Mouse (Mus musculus) spleen, adult 2 months (tissue): Measurements from ENCODE around the gene Pirt. TPM values are rescaled to one million over a fixed set of nuclear protein-coding genes. Genes with fewer than 3 reads are reported as not detected.

Source experiments
- DNase-seq, 2 experiments: peaks; one replicate each; pipeline versions ENCODE4 v3.0.0 to v3.0.0-alpha.2; 2012 to 2021; ENCODE audit warnings: low spot score in 2 of 2, low read depth in 1 of 2
- H3K27ac ChIP-seq: fragments of 200-500 bp; 2 replicates; pipeline ENCODE4 v1.5.1; 2012; ENCODE audit warnings: low read length, inconsistent platforms; ENCODE audit not compliant: insufficient read depth
- H3K27me3 ChIP-seq: fragments of 200-500 bp; 2 replicates; pipeline ENCODE4 v1.6.1; 2012; ENCODE audit warnings: mild to moderate bottlenecking, moderate library complexity, low read length, inconsistent platforms; ENCODE audit not compliant: control insufficient read depth, insufficient read depth
- H3K36me3 ChIP-seq: fragments of 200-500 bp; 2 replicates; pipeline ENCODE4 v1.6.1; 2012; ENCODE audit warnings: mild to moderate bottlenecking, low read length, inconsistent platforms; ENCODE audit not compliant: control insufficient read depth, insufficient read depth
- H3K4me1 ChIP-seq: fragments of 200-500 bp; 2 replicates; pipeline ENCODE4 v1.6.1; 2011; ENCODE audit warnings: inconsistent platforms; ENCODE audit not compliant: control insufficient read depth, insufficient read depth, insufficient read length
- H3K4me3 ChIP-seq: fragments of 200-500 bp; 2 replicates; pipeline ENCODE4 v1.5.1; 2011; ENCODE audit warnings: mild to moderate bottlenecking, inconsistent platforms; ENCODE audit not compliant: insufficient read depth, insufficient read length; ENCODE audit errors: extremely low read depth
- CTCF ChIP-seq: fragments of 200-500 bp; IDR thresholded peaks from 2 replicates; pipeline ENCODE4 v1.5.1; 2011; ENCODE audit warnings: mild to moderate bottlenecking, inconsistent platforms; ENCODE audit not compliant: insufficient read depth, insufficient read length, insufficient replicate concordance; ENCODE audit errors: extremely low read depth
- POLR2A ChIP-seq: fragments of 200-500 bp; IDR thresholded peaks from 2 replicates; pipeline ENCODE4 v1.6.1; 2011; ENCODE audit warnings: low read depth, low read length, inconsistent platforms
- WGBS: fragments of 180-500 bp; shearing (Covaris S2); methylation state at CpG from one replicate; pipeline ENCODE4 v1.1.7; 2018; 5-methylcytosine and 5-hydroxymethylcytosine counted together
- polyA plus RNA-seq: library from polyadenylated mRNA; depleted of rRNA; stranded (reverse); fragments of >200 nt; gene quantifications from 2 replicates; pipeline ENCODE4 v1.2.3, GENCODE M21; 2012

The Pirt gene
- polyA plus RNA-seq, 1 experiment, result not detected

DNA sequence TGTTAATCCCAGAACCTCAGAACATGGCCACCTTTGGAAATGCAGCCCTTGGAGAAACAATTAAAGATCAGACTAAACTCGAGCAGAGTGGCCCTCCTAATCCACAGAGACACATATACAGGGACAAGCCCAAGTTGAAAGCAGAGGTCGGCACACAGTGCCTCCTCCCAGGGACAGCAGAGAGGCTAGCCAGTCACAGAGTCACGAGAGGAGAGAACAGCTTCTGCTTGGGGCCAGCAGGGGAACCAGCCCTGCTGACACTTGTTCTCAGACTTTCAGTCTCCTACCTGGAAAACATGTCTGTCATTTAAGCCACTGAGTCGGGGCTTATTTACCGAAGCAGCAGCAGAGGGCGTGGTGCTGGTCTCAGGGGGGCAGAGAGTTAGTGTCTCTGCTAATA, 34.7 kb downstream of the Pirt start:
- Histone ChIP-seq H3K36me3 (no peaks in the 10 kb centered on the region), H3K4me3 (no peak overlapping the region), H3K27me3 (no peaks in the 10 kb centered on the region), H3K4me1 (no peaks in the 10 kb centered on the region), H3K27ac (no peak overlapping the region)
- TF ChIP-seq POLR2A, result no peak
- TF ChIP-seq CTCF, result no peak
- WGBS, result 71% methylated on average over 6 of the region's 6 CpGs
- DNase-seq, result no peak

DNA sequence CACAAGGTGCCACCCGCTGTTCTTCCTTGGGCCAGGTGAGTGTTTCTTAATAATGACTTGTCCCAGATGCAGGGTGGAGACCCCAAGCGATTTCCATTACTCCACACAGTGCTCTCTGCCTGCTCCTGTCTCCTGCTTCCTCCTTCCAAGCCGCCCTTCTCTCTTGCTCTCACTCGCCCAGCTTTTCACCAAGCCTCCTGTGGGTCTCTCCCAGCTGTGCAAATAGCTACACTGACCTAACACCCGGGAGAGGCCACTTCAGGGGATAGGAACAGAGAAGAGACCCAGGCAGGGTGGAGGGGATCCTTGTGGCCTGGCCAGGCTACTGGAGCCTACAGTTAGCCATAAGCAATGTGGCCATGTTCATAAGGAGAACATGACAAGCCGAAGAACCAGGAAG, 35.1 kb downstream of the Pirt start:
- no peaks in the 10 kb centered on the region for H3K27me3 ChIP-seq
- H3K4me1 ChIP-seq, result no peaks in the 10 kb centered on the region
- H3K4me3 ChIP-seq, result no peak overlapping the region
- DNase-seq, result no peak
- WGBS, result 87% methylated on average over 6 of the region's 6 CpGs
- H3K36me3 ChIP-seq, result no peaks in the 10 kb centered on the region
- H3K27ac ChIP-seq, result no peak overlapping the region
- no peak for TF ChIP-seq POLR2A
- TF ChIP-seq CTCF, result no peak

DNA sequence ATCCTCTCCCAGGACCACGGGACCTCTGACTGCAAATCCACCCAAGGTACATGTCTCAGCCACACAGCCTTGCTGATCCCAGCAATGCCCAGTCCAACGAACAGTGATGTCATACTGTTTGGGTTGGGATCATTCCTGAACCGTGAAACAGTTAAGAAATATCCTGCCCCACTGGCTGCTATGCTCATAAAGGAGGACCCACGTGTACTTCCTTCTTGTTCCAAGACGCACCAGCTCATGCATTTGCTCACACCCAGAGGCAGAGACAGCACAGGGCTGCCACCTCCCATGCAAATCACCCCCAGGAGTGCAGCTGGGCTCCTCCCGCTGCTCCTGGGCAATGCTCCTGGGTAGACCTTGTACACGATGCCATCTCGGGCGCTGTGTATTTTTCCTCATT, 44.5 kb downstream of the Pirt start, which contains the start of gene Tmem238l:
Gene Tmem238l (plus strand): TSS at position 336 of the 400 bp plus-strand sequence.
- no peak for TF ChIP-seq CTCF
- no peak for TF ChIP-seq POLR2A
- no peak for DNase-seq

DNA sequence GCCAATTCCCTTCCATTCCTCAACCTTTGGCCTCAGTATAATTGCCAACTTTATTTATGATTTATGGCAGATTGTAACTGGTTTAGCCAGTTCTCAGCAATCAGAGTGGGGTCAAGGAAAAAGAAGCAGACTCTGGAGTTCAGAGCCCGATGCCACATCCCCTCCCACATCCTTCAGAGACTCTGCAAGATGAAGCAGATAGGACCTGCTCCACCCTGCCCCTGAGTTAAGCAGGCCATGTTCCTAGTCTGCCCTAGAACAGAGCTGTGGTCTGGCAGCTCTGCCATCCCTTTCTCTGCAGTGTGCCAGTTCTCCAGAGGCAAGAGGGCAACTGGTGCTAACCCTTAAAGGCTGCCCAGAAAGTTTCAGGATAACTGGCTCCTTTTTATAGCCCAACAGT, 49.0 kb downstream of the Pirt start:
- Histone ChIP-seq H3K4me1 (no peaks in the 10 kb centered on the region), H3K27me3 (no peaks in the 10 kb centered on the region), H3K4me3 (no peak overlapping the region), H3K36me3 (no peaks in the 10 kb centered on the region), H3K27ac (no peak overlapping the region)
- DNase-seq, result no peak
- WGBS, result 62% methylated on average over 1 of the region's 1 CpGs
- no peak for TF ChIP-seq POLR2A
- TF ChIP-seq CTCF, result no peak

More for the DNA sequence above, 44.5 kb downstream of the Pirt start, which contains the start of gene Tmem238l:
- Histone ChIP-seq H3K36me3 (no peaks in the 10 kb centered on the region), H3K27ac (no peak within 1 kb of the TSS), H3K4me1 (no peaks in the 10 kb centered on the region), H3K4me3 (no peak within 1 kb of the TSS), H3K27me3 (no peaks in the 10 kb centered on the region)
- WGBS, result 72% methylated on average over 9 of the region's 9 CpGs

DNA sequence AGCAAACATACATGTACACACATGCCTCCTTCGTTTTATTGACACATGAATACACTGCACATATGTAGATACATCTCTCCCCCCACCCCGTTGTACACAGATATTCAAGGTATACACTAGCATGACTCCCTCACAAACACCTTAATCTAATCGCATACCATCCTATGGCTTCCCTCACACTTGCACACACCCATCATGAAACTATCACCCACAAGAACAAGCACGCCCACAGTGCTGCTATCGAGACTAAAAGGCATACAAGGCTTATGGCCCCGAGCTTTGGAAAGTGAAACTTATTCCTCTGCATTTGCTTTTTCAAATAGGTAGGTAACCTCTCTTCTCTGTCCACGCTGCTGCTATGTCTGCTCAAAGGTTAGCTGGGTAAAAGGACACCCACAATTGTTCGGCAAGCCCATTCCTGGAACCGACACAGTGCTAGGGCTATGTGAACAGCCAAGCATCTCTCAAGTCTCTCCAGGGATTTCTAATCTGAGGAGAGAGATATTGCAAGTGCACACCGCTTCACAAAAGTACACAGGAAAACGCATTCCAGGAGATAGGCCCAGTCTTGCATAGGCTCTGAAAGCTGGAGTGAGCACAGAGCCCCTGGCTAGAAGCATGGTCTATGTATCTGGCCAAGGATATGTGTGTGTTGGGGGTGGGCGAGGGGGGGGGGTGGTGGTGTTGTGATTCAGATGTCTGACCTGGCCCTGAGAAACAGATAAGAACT, 49.8 kb downstream of the Pirt start:
- Histone ChIP-seq H3K4me3 (no peak overlapping the region), H3K4me1 (no peaks in the 10 kb centered on the region), H3K27me3 (no peaks in the 10 kb centered on the region), H3K27ac (no peak overlapping the region), H3K36me3 (no peaks in the 10 kb centered on the region)
- no peak for DNase-seq
- TF ChIP-seq CTCF, result no peak
- TF ChIP-seq POLR2A, result no peak
- WGBS, result 85% methylated on average over 12 of the region's 12 CpGs

DNA sequence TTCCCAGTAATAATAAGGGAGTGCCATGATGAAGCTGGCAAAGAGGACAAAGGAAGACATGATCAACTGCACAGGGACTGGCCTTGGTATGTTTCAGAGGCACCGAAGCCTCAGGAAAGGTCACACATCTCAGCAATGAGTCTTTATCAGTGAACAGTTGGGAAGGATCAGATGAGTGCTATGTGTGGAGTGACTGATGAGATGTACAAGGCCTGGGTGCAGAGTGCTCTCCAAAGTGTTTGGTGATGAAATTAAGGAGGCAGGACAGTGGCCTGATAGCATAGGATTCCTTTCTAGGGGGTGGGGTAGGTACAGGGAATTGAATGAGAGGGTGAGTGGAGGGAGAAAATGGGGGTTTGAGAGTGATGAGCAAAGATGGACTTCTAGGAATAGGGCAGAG, 51.7 kb downstream of the Pirt start:
- TF ChIP-seq CTCF (no peak), POLR2A (no peak)
- Histone ChIP-seq H3K27ac (no peak overlapping the region), H3K36me3 (no peaks in the 10 kb centered on the region), H3K4me1 (no peaks in the 10 kb centered on the region), H3K4me3 (no peak overlapping the region), H3K27me3 (no peaks in the 10 kb centered on the region)
- WGBS, result 86% methylated on average over 1 of the region's 1 CpGs
- no peak for DNase-seq

DNA sequence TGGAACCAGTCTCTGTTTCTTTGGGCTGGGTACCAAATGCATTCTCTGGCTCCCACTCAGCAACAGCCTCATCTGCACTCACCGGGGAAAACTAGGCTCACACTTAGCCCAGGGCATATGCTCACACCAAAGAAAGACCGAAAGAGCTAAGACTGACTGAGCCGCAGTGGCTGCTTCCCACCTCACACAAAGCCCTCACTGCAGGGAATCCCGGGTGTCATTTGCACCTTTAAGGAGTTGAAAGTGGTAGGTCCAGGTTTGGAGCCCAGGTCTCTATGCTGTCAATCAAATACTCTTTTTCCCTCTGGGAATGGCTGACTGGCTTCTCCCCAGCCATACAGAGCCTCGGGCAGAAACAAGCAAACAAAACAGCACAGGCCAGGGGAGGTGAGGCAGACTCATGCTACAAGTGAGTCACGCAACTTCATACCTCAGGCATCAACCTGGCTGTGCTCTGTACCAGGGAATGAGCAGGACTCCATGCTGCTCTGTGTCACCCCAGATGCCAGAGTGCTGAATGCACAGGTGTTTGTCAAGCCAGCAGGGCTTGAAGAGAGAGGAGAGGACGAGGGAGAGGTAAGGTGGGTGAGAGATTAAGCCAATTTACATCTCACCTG, 54.8 kb downstream of the Pirt start:
- no peaks in the 10 kb centered on the region for H3K4me1 ChIP-seq
- DNase-seq, result no peak
- no peaks in the 10 kb centered on the region for H3K36me3 ChIP-seq
- TF ChIP-seq POLR2A (no peak), CTCF (no peak)
- 24% methylated on average over 7 of the region's 7 CpGs for WGBS
- no peak overlapping the region for H3K27ac ChIP-seq
- H3K4me3 ChIP-seq, result no peak overlapping the region
- H3K27me3 ChIP-seq, result no peaks in the 10 kb centered on the region
